Mouse (Mus musculus) E14TG2a.4 (cell line): ENCODE measurements around the gene Gls2.

ENCODE experiments used
- CTCF ChIP-seq: conservative IDR thresholded peaks from 2 replicates; pipeline ENCODE4 v1.5.1; 2014; ENCODE audit warnings: low read length
- NANOG ChIP-seq: IDR thresholded peaks from 2 replicates; pipeline ENCODE4 v1.6.1; 2014; ENCODE audit warnings: borderline replicate concordance, low read length, mixed read lengths
- POU5F1 ChIP-seq: IDR thresholded peaks from 2 replicates; pipeline ENCODE4 v1.6.1; 2014; ENCODE audit warnings: low read length, borderline replicate concordance

DNA sequence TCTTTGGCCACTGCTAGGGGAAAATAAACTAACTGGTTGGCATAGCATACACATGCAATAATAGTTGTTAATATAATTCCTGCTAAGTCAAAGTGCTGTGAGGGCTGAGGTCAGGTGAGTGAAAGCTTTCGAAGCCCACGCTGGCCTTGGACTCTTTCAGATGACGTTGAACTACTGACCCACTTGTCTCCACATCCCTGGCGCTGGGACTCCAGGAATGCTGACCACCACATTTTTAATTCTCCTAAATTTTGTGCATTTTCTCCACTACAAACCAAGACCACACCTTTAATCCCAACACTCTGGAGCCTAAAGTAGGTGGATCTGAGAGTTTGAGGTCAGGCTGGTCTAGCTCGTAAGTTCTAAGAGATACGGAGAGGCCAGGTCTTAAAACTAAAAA, 1.1 kb upstream of the Gls2 start:
- TF ChIP-seq CTCF (no peak), NANOG (no peak), POU5F1 (no peak)
